Mouse (Mus musculus) forebrain, embryonic 12.5 days (tissue): ENCODE data around the gene Mrpl4. TPM values are rescaled to one million over a fixed set of nuclear protein-coding genes. Genes with fewer than 3 reads are reported as not detected.

Source experiments
- ATAC-seq: fragments of 200-750 bp; cut with Nextera tagmentation; 2 replicates; pipeline ENCODE4 v1.8.0; 2017; ENCODE audit warnings: moderate TSS enrichment; ENCODE audit not compliant: low FRiP score
- H3K27ac ChIP-seq: fragments of 300-500 bp; sonication (generic); 2 replicates; pipeline ENCODE4 v1.5.1; 2016; ENCODE audit warnings: mild to moderate bottlenecking
- H3K27me3 ChIP-seq: fragments of 300-500 bp; sonication (generic); 2 replicates; pipeline ENCODE4 v1.6.1; 2016; ENCODE audit warnings: mild to moderate bottlenecking
- H3K36me3 ChIP-seq: fragments of 300-500 bp; sonication (generic); replicated peaks from 2 replicates; pipeline ENCODE4 v1.6.1; 2016; ENCODE audit warnings: mild to moderate bottlenecking
- H3K4me1 ChIP-seq: fragments of 300-500 bp; sonication (generic); 2 replicates; pipeline ENCODE4 v1.6.1; 2016
- H3K4me2 ChIP-seq: fragments of 300-500 bp; sonication (generic); 2 replicates; pipeline ENCODE4 v1.6.1; 2016; ENCODE audit warnings: mild to moderate bottlenecking, moderate library complexity
- H3K4me3 ChIP-seq: fragments of 300-500 bp; sonication (generic); replicated peaks from 2 replicates; pipeline ENCODE4 v1.5.1; 2016; ENCODE audit warnings: mild to moderate bottlenecking
- H3K9ac ChIP-seq: fragments of 300-500 bp; sonication (generic); 2 replicates; pipeline ENCODE4 v1.6.1; 2016; ENCODE audit warnings: mild to moderate bottlenecking
- H3K9me3 ChIP-seq: fragments of 300-500 bp; sonication (generic); 2 replicates; pipeline ENCODE4 v1.6.1; 2016
- WGBS: fragments of 180-500 bp; shearing (Covaris S2); methylation state at CpG from one replicate; pipeline ENCODE4 v1.1.7; 2016; 5-methylcytosine and 5-hydroxymethylcytosine counted together
- polyA plus RNA-seq: library from polyadenylated mRNA; unstranded; fragments of >200 nt; fragmentation: Nextera tagmentation; extraction: Ambion mirVana; gene quantifications from 2 replicates; pipeline ENCODE4 v1.2.1, GENCODE M21; 2016

Mrpl4 gene
- polyA plus RNA-seq, 1 experiment from 2014 or later: 110 TPM

DNA sequence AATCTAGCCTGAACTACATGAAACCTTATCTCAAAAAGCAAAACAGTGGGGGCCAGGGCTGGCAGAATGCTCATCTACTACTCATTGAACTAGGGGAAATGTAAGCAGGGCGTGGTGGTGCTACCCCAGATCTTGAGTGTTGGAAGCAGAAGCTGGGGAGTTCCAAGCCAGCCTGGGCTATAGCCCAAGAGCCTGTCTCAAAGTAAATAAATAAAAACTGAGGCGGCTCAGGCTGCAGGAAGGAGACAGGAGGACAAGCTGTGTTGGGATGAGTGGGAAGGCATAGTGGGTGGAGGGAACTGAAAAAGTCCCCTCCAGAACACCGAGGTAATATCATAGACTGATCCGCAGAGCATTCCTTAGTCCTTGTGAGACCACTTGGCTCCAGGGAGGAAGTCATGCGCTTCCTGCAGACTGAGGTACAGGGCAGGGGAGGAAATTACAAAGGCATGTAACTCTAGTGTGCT, 9.3 kb downstream of the Mrpl4 start:
- peaks cover 52% of the 10 kb centered on the region for H3K27me3 ChIP-seq
- peaks cover 25% of the 10 kb centered on the region for H3K36me3 ChIP-seq
- no peak overlapping the region for H3K4me2 ChIP-seq
- WGBS: 73% methylated on average over 5 of the region's 5 CpGs
- H3K9ac ChIP-seq: no peak overlapping the region
- no peaks in the 10 kb centered on the region for H3K9me3 ChIP-seq
- no peak overlapping the region for H3K27ac ChIP-seq
- H3K4me3 ChIP-seq: no peak overlapping the region
- H3K4me1 ChIP-seq: peaks cover 12% of the 10 kb centered on the region
- no peak for ATAC-seq

DNA sequence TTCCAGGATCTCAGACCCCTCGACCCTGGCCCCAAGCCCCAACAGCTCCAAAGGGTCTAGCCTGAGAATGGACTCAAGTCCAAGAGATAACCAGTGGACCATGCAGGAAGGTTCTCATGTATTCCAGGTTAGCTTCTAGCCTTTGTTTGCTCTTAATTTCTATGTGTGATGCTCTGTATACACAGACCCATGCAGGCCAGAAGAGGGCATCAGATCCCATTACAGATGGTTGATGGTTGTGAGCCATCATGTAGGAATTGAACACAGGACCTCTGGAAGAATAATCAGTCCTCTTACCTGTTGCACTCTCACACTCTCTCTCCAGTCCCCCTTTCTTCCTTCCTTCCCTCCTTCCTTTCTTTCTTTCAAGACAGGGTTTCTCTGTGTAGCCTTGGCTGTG, 9.8 kb downstream of the Mrpl4 start:
- H3K27me3 ChIP-seq: peaks cover 57% of the 10 kb centered on the region
- no peak overlapping the region for H3K27ac ChIP-seq
- H3K36me3 ChIP-seq: peaks cover 20% of the 10 kb centered on the region
- 50% methylated on average over 1 of the region's 1 CpGs for WGBS
- H3K4me3 ChIP-seq: no peak overlapping the region
- no peak for ATAC-seq
- H3K9me3 ChIP-seq: no peaks in the 10 kb centered on the region
- H3K4me1 ChIP-seq: peaks cover 12% of the 10 kb centered on the region
- no peak overlapping the region for H3K4me2 ChIP-seq
- no peak overlapping the region for H3K9ac ChIP-seq

- peak overlapping the region; percentile 41 for H3K4me2 ChIP-seq
- ATAC-seq: no peak
- H3K27ac ChIP-seq: no peak overlapping the region
- H3K4me3 ChIP-seq: peak overlapping the region; percentile 25
- H3K36me3 ChIP-seq: no peaks in the 10 kb centered on the region
- H3K9me3 ChIP-seq: no peaks in the 10 kb centered on the region
- peaks cover 77% of the 10 kb centered on the region for H3K27me3 ChIP-seq
- H3K9ac ChIP-seq: no peak overlapping the region; the same call in 1 of the 2 replicates
- 5% methylated on average over 29 of the region's 29 CpGs for WGBS
- peaks cover 12% of the 10 kb centered on the region for H3K4me1 ChIP-seq
These were observed 12.4 kb downstream of the Mrpl4 start for GRCm38 (mm10) chr9:21014691-21015570.

- no peak for ATAC-seq
- peaks cover 79% of the 10 kb centered on the region for H3K27me3 ChIP-seq
- peak within 1 kb of the TSS; percentile 41 for H3K4me2 ChIP-seq
- H3K9me3 ChIP-seq: no peaks in the 10 kb centered on the region
- H3K4me3 ChIP-seq: peak within 1 kb of the TSS; percentile 25
- peaks cover 12% of the 10 kb centered on the region for H3K4me1 ChIP-seq
- H3K9ac ChIP-seq: peak within 1 kb of the TSS; percentile 21
- 1% methylated on average over 30 of the region's 30 CpGs for WGBS
- H3K27ac ChIP-seq: no peak within 1 kb of the TSS
- H3K36me3 ChIP-seq: no peaks in the 10 kb centered on the region
These were observed 13.1 kb downstream of the Mrpl4 start, which contains the start of gene Icam1 for GRCm38 (mm10) chr9:21015571-21016130. TSS of gene Icam1 (plus strand) at chr9:21015985.

DNA sequence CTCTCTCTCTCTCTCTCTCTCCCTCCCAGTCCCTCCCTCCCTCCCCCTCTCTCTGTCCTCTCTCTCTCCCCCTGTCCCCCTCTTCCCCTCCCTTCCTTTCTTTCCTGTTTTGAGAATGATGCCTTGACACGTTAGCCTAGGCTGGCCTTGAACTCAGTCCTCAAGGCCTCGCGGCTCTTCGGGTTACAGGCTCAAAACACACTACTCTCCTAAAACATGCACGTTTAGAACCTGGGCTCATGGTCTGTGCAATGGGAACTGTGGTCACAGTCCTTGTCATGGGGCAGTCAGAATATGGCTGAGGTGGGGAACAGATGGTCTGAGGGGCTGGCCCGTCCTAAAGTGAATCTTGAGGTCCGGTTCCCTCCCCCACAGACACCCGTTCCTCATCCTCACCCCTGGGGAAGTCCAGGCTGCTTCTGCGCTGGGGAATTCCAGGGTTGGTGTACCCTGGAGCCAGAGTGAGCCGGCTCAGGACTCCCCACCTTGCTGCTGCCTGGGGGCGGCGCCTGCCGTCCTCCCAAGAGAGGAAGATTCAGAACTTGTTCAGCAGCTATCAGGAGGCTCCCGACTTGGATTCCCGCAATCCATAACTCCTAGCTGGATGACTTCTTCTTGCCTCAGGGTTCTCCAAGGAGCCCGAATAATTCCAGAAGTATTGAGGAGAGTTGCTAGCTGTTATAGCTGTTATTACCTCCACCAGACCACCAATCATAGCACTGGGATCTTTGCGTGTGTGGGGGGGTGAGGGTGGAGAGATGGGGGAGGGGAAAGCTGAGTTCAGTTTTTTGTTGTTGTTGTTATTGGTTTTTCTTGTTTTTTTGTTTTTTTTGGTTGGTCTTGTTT, 14.0 kb downstream of the Mrpl4 start:
- Histone ChIP-seq H3K9ac (0 out of 2 replicates have a peak overlapping the region, but pooled peaks have one; percentile 21), H3K36me3 (no peaks in the 10 kb centered on the region), H3K27me3 (peaks cover 77% of the 10 kb centered on the region), H3K9me3 (no peaks in the 10 kb centered on the region), H3K4me1 (peaks cover 12% of the 10 kb centered on the region), H3K4me2 (no peak overlapping the region), H3K27ac (no peak overlapping the region), H3K4me3 (peak overlapping the region; percentile 25; the same call in 1 of the 2 replicates)
- 8% methylated on average over 17 of the region's 17 CpGs for WGBS
- no peak for ATAC-seq

DNA sequence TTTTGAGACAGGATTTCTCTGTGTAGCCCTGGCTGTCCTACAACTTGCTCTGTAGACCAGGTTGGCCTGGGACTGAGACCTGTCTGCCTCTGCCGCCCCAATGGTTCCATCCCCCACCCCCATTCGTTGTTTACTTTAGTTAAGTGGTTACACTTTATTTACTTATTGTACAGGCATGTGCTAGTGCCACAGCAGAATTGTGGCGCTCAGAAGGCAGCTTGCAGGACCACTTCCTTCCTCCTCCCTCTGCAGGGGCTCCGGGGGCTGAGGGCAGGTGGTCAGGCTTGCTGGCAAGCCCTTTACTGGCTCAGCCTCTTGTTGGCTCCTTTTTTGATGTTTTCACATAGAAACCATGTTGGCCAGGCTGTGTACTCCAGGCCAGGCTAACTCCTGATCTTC, 14.6 kb downstream of the Mrpl4 start:
- Histone ChIP-seq H3K27me3 (peaks cover 72% of the 10 kb centered on the region), H3K4me2 (no peak overlapping the region), H3K36me3 (no peaks in the 10 kb centered on the region), H3K27ac (no peak overlapping the region), H3K4me3 (no peak overlapping the region), H3K9me3 (no peaks in the 10 kb centered on the region), H3K4me1 (peaks cover 12% of the 10 kb centered on the region), H3K9ac (no peak overlapping the region)
- no peak for ATAC-seq
- WGBS: 33% methylated on average over 4 of the region's 4 CpGs

GRCm38 (mm10) chr9:21018600-21018999, 16.1 kb downstream of the Mrpl4 start:
- ATAC-seq: no peak
- peaks cover 12% of the 10 kb centered on the region for H3K4me1 ChIP-seq
- H3K4me3 ChIP-seq: no peak overlapping the region
- H3K9me3 ChIP-seq: no peaks in the 10 kb centered on the region
- H3K27me3 ChIP-seq: peaks cover 65% of the 10 kb centered on the region
- H3K36me3 ChIP-seq: no peaks in the 10 kb centered on the region
- no peak overlapping the region for H3K27ac ChIP-seq
- no peak overlapping the region for H3K9ac ChIP-seq
- no peak overlapping the region for H3K4me2 ChIP-seq
- 70% methylated on average over 2 of the region's 2 CpGs for WGBS

DNA sequence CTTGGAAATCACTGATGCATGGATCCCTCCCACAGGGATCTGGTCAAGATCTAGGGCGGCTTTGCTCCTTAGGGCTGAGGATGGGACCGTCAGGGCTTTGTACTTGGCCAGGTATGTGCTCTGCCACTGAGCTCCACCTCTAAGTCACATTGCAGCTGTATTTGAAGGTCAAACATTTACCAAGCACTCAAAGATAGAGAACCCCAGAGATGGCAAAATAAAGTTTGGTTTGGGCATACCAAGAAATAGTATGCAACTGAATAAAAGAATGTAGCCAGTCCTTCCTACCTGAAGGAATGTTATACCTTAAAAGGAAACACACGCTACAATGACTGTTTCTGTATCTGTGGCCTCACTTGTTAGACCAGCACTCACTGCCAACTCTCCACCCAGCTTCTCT, 18.8 kb downstream of the Mrpl4 start:
- H3K36me3 ChIP-seq: no peaks in the 10 kb centered on the region
- no peak overlapping the region for H3K4me2 ChIP-seq
- H3K27me3 ChIP-seq: peaks cover 50% of the 10 kb centered on the region
- no peak overlapping the region for H3K4me3 ChIP-seq
- no peak overlapping the region for H3K9ac ChIP-seq
- H3K4me1 ChIP-seq: no peaks in the 10 kb centered on the region
- H3K27ac ChIP-seq: no peak overlapping the region
- WGBS: 77% methylated on average over 3 of the region's 3 CpGs
- no peak for ATAC-seq
- H3K9me3 ChIP-seq: no peaks in the 10 kb centered on the region

DNA sequence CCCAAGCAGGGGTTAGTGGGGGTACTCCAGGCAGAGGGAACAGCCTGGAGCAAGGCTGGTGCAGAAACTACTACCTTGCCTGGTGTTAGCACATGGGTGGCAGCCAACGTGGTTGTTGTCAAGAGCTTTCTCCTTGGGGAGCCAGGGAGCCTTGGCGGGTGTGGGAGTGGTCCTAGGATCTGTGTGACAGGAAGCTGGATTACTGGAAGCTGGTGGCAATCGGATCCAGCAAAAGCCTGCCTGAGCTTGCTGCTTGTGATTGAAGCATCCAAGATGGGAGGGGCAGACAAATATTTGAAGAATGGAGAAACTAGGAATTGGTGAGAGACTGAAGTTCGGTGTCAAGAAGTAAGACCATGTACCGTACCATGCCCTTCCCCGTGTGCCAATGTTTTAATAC, 19.8 kb downstream of the Mrpl4 start:
- Histone ChIP-seq H3K4me1 (no peaks in the 10 kb centered on the region), H3K36me3 (no peaks in the 10 kb centered on the region), H3K4me3 (no peak overlapping the region), H3K4me2 (no peak overlapping the region), H3K9me3 (no peaks in the 10 kb centered on the region), H3K27me3 (peaks cover 50% of the 10 kb centered on the region), H3K9ac (no peak overlapping the region), H3K27ac (no peak overlapping the region)
- no peak for ATAC-seq
- WGBS: 66% methylated on average over 6 of the region's 6 CpGs

DNA sequence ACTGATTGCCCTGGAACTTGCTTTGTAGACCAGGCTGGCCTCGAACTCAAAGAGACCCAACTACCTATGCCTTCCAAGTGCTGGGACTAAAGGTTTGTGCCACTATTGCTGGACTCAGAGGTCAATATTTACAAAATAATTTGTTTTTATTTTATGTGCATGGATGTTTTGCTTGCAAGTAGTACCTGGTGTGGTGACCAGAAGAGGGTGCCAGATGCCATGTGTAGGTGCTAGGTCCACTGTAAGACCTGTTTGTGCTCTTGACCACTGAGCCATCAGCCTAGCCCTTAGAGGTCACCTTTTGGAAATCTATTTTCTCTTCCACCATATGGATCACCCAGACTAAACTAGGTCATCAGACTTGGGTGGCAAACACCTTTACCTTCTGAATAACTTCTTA, 20.2 kb downstream of the Mrpl4 start:
- no peak for ATAC-seq
- no peak overlapping the region for H3K27ac ChIP-seq
- no peaks in the 10 kb centered on the region for H3K36me3 ChIP-seq
- no peak overlapping the region for H3K9ac ChIP-seq
- peaks cover 3% of the 10 kb centered on the region; the same call in 1 of the 2 replicates for H3K4me1 ChIP-seq
- no peak overlapping the region for H3K4me2 ChIP-seq
- H3K9me3 ChIP-seq: no peaks in the 10 kb centered on the region
- no peak overlapping the region for H3K4me3 ChIP-seq
- peaks cover 50% of the 10 kb centered on the region for H3K27me3 ChIP-seq
- WGBS: 74% methylated on average over 1 of the region's 1 CpGs

DNA sequence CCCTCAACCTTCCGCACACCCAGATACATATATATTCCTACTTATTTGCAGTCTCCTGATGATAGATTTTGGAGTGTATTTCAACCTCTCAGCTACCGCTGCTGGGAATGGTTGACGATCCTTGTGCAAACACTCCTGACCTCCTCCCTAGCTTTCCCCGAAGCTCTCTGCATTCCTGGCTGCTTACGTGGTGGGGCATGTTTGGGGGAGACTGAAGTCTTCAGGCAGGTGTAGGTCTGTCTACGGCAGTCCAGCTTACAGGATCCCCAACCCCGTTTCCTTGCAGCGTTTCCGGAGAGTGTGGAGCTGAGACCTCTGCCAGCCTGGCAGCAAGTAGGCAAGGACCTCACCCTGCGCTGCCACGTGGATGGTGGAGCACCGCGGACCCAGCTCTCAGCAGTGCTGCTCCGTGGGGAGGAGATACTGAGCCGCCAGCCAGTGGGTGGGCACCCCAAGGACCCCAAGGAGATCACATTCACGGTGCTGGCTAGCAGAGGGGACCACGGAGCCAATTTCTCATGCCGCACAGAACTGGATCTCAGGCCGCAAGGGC, 22.8 kb downstream of the Mrpl4 start:
- ATAC-seq: no peak

DNA sequence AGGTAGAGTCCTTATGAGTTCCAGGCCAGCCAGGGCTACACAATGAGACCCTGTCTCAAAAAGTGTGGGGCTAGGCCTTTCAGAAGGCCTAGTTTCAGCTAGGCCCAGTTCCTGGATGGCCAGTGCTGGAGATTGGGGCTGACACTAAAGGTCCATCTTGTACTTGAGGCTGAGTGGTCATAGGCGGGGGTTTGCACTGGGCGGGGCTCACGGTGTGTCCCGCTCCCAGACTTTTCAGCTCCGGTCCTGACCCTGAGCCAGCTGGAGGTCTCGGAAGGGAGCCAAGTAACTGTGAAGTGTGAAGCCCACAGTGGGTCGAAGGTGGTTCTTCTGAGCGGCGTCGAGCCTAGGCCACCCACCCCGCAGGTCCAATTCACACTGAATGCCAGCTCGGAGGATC, 24.3 kb downstream of the Mrpl4 start:
- H3K36me3 ChIP-seq: no peaks in the 10 kb centered on the region
- H3K4me1 ChIP-seq: peaks cover 34% of the 10 kb centered on the region
- no peak for ATAC-seq
- no peak overlapping the region for H3K4me2 ChIP-seq
- H3K4me3 ChIP-seq: no peak overlapping the region
- 83% methylated on average over 12 of the region's 12 CpGs for WGBS
- H3K9me3 ChIP-seq: no peaks in the 10 kb centered on the region
- no peak overlapping the region for H3K27ac ChIP-seq
- peaks cover 73% of the 10 kb centered on the region for H3K27me3 ChIP-seq
- no peak overlapping the region for H3K9ac ChIP-seq

More for the DNA sequence above, 22.8 kb downstream of the Mrpl4 start:
- 74% methylated on average over 19 of the region's 19 CpGs for WGBS
- Histone ChIP-seq H3K4me1 (peaks cover 19% of the 10 kb centered on the region), H3K27ac (no peak overlapping the region), H3K4me3 (no peak overlapping the region), H3K27me3 (peaks cover 58% of the 10 kb centered on the region), H3K9ac (no peak overlapping the region), H3K4me2 (no peak overlapping the region), H3K36me3 (no peaks in the 10 kb centered on the region), H3K9me3 (no peaks in the 10 kb centered on the region)
